ENCODE assay signal across 9 mouse cellular contexts in the genomic region with DNA sequence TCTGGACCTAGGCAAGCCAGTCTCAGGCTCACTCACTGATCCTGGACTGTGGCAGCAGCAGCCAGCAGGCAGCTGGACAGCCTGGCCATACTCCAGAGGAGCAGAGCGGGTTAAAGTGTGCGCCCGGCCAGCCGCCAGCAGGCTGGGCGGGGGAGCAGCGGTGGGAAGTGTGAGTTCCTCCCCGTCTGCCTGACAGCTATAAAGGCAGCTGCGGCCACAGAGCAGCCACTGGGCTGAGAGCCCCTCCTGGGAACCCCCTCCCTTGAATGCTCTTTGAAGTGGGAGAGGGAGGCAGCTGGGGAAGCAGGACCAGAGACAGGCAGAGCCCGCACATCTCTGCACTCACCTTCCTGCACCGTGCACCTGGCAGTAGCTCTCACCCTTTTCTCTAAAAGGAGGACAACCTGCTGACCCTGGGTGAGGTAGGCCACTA. TPM values are rescaled to one million over a fixed set of nuclear protein-coding genes. Genes with fewer than 3 reads are reported as not detected.
DNase-seq lines count a peak whose midpoint lies in the region; TF ChIP-seq lines count a peak whose summit lies in the region.
"Had no signal": no experiment of that assay in that cellular context is flagged by ENCODE, and none has a peak within 500 bp of the region (broad histone marks: within the 10 kb centered on the region; RNA-seq: fewer than 3 reads in every experiment).

TSS of gene Adamtsl2 (plus strand) at position 228 of the 433 bp plus-strand sequence.

- H3K4me3 ChIP-seq in E14TG2a.4 (replicated peaks; ENCODE audit: low read length), result peak within 1 kb of the TSS; percentile 41; the same call in 1 of the 2 replicates
- H3K4me3 ChIP-seq in lung, adult 2 months (replicated peaks; ENCODE audit: extremely low read depth, low read depth, low read length), result peak within 1 kb of the TSS; percentile 66

- peaks cover 12% of the 10 kb centered on the region for H3K27me3 ChIP-seq in E14TG2a.4 (ENCODE audit: insufficient read depth, low read length)

- TF ChIP-seq POLR2A in brain, embryonic 14.5 days (IDR thresholded peaks at IDR 0.05; ENCODE audit: borderline replicate concordance, extremely low read depth, insufficient read depth, insufficient read length, poor library complexity, severe bottlenecking), result no peak
- TF ChIP-seq POLR2A in lung, adult 2 months (IDR thresholded peaks at IDR 0.05; ENCODE audit: borderline replicate concordance, extremely low read depth, low read depth, low read length), result peak; percentile 74; the same call in 1 of the 2 replicates

- H3K9me3 ChIP-seq in E14TG2a.4 (ENCODE audit: low read length), result no peaks in the 10 kb centered on the region

- H3K4me1 ChIP-seq in E14TG2a.4 (replicated peaks; ENCODE audit: low read depth, low read length), result peaks cover 7% of the 10 kb centered on the region; the same call in 1 of the 2 replicates
- H3K4me1 ChIP-seq in lung, adult 2 months (ENCODE audit: control insufficient read depth, insufficient read depth, low read length), result peaks cover 20% of the 10 kb centered on the region

- peak; percentile 88 for DNase-seq in brain, embryonic 14.5 days (ENCODE audit: low read depth)
- peak; percentile 73 for DNase-seq in forelimb bud, embryonic 11.5 days (ENCODE audit: low read depth, low spot score)
- DNase-seq in heart, postnatal 25 days (ENCODE audit: low spot score), result peak; percentile 83
- peak; percentile 88 to 92 for DNase-seq in kidney, postnatal 4 days
- DNase-seq in lung, adult 2 months, result peak; percentile 63
- peak; percentile 67 for DNase-seq in ovary, adult 18-20 months (ENCODE audit: low spot score)
- peak; percentile 15 to 79 for DNase-seq in urinary bladder, postnatal 36 days (ENCODE audit: low spot score in 2 of 2)

- WGBS in lung, adult 2 months, result 1% methylated on average over 10 of the region's 10 CpGs

- no peak for TF ChIP-seq CTCF in E14TG2a.4 (conservative IDR thresholded peaks at IDR 0.05; ENCODE audit: low read length)
- TF ChIP-seq CTCF in brain, embryonic 14.5 days (IDR thresholded peaks at IDR 0.05; ENCODE audit: borderline replicate concordance, extremely low read depth, insufficient read depth, insufficient read length), result no peak
- no peak for TF ChIP-seq CTCF in lung, adult 2 months (IDR thresholded peaks at IDR 0.05; ENCODE audit: insufficient read depth, low read length)

- H3K36me3 ChIP-seq in E14TG2a.4 (ENCODE audit: insufficient read depth, low read length), result no peaks in the 10 kb centered on the region

- intact Hi-C loops in heart, postnatal 25 days (cut with DNase I), result loop anchor here (5.0 to 10.0 kb wide), 2 partner anchors 43 to 156 kb away; no protein-coding TSS in a partner anchor

RNA-seq across cellular contexts. Expression of gene Adamtsl2, which starts in this region (rescaled TPM):
- polyA plus RNA-seq in brain, embryonic 14.5 days (2012; rRNA removed), result 12.1 and 14.3 TPM in 2 replicates
- total RNA-seq in heart, postnatal 25 days (2021), result 10 to 100 TPM; 19.1 to 26.8 TPM
- polyA plus RNA-seq in lung, adult 2 months (2012; rRNA removed), result 50.7 and 73.0 TPM in 2 replicates
- polyA plus RNA-seq: macrophage had no signal

Comparison
In these comparisons a context has a peak if more than half of its experiments do, and no peak if none do; other contexts are left out.
1. Peak in every context shown above with its lines: DNase-seq and H3K4me3 ChIP-seq.